Mouse (Mus musculus) heart, embryonic 16.5 days (tissue): ENCODE results near the gene Prkar2b. TPM values are rescaled to one million over a fixed set of nuclear protein-coding genes. Genes with fewer than 3 reads are reported as not detected.

Source experiments
- ATAC-seq: fragments of 200-750 bp; cut with Nextera tagmentation; replicated peaks from 2 replicates; pipeline ENCODE4 v1.8.0; 2017; ENCODE audit warnings: moderate number of reproducible peaks; ENCODE audit not compliant: insufficient read depth, low FRiP score; ENCODE audit errors: extremely low read depth
- H3K27ac ChIP-seq: fragments of 300-500 bp; sonication (generic); 2 replicates; pipeline ENCODE4 v1.5.1; 2014; ENCODE audit warnings: mild to moderate bottlenecking, low read length, control low read depth, moderate library complexity
- H3K27me3 ChIP-seq: fragments of 300-500 bp; sonication (generic); 2 replicates; pipeline ENCODE4 v1.6.1; 2014; ENCODE audit warnings: low read length, mixed read lengths; ENCODE audit not compliant: control insufficient read depth, insufficient read depth
- H3K36me3 ChIP-seq: fragments of 300-500 bp; sonication (generic); 2 replicates; pipeline ENCODE4 v1.6.1; 2014; ENCODE audit not compliant: control insufficient read depth, insufficient read depth
- H3K4me1 ChIP-seq: fragments of 300-500 bp; sonication (generic); 2 replicates; pipeline ENCODE4 v1.6.1; 2014; ENCODE audit warnings: low read length, mixed read lengths; ENCODE audit not compliant: control insufficient read depth, insufficient read depth
- H3K4me2 ChIP-seq: fragments of 300-500 bp; sonication (generic); 2 replicates; pipeline ENCODE4 v1.6.1; 2014; ENCODE audit warnings: low read depth, mild to moderate bottlenecking, control low read depth, low read length
- H3K4me3 ChIP-seq: fragments of 300-500 bp; sonication (generic); 2 replicates; pipeline ENCODE4 v1.5.1; 2014; ENCODE audit warnings: mild to moderate bottlenecking, control low read depth, low read length
- H3K9ac ChIP-seq: fragments of 300-500 bp; sonication (generic); 2 replicates; pipeline ENCODE4 v1.6.1; 2014; ENCODE audit warnings: low read length, control low read depth
- H3K9me3 ChIP-seq: fragments of 300-500 bp; sonication (generic); replicated peaks from 2 replicates; pipeline ENCODE4 v1.6.1; 2016; ENCODE audit warnings: low read length; ENCODE audit not compliant: control insufficient read depth
- WGBS: fragments of 180-500 bp; shearing (Covaris S2); extraction: QIAGEN DNeasy Blood & Tissue Kit; methylation state at CpG from one replicate; pipeline ENCODE4 v1.1.7; 2014; 5-methylcytosine and 5-hydroxymethylcytosine counted together
- polyA plus RNA-seq: library from polyadenylated mRNA; unstranded; fragments of >200 nt; fragmentation: Nextera tagmentation; extraction: Ambion mirVana; gene quantifications from 2 replicates; pipeline ENCODE4 v1.2.1, GENCODE M21; 2015

Prkar2b gene
- polyA plus RNA-seq, 1 experiment from 2014 or later, result 9.4 TPM

- Histone ChIP-seq H3K36me3 (no peaks in the 10 kb centered on the region), H3K27me3 (no peaks in the 10 kb centered on the region), H3K4me3 (no peak overlapping the region), H3K4me1 (peaks cover under 1% of the 10 kb centered on the region), H3K9ac (no peak overlapping the region), H3K4me2 (no peak overlapping the region), H3K9me3 (no peaks in the 10 kb centered on the region), H3K27ac (no peak overlapping the region)
- no peak for ATAC-seq
These were observed 71.4 kb downstream of the Prkar2b start for GRCm38 (mm10) chr12:31989726-31990125.

GRCm38 (mm10) chr12:31986463-31986862, 74.6 kb downstream of the Prkar2b start:
- H3K36me3 ChIP-seq, result no peaks in the 10 kb centered on the region
- H3K27ac ChIP-seq, result no peak overlapping the region
- no peak overlapping the region for H3K9ac ChIP-seq
- 80% methylated on average over 2 of the region's 2 CpGs for WGBS
- no peaks in the 10 kb centered on the region for H3K9me3 ChIP-seq
- ATAC-seq, result no peak
- no peak overlapping the region for H3K4me3 ChIP-seq
- no peak overlapping the region for H3K4me2 ChIP-seq
- no peaks in the 10 kb centered on the region for H3K27me3 ChIP-seq
- H3K4me1 ChIP-seq, result peaks cover 6% of the 10 kb centered on the region

- H3K36me3 ChIP-seq, result no peaks in the 10 kb centered on the region
- H3K27me3 ChIP-seq, result no peaks in the 10 kb centered on the region
- ATAC-seq, result no peak
- no peak overlapping the region for H3K9ac ChIP-seq
- no peaks in the 10 kb centered on the region for H3K9me3 ChIP-seq
- 59% methylated on average over 6 of the region's 6 CpGs for whole genome bisulfite sequencing
- H3K27ac ChIP-seq, result no peak overlapping the region
- H3K4me3 ChIP-seq, result no peak overlapping the region
- peaks cover 6% of the 10 kb centered on the region for H3K4me1 ChIP-seq
- H3K4me2 ChIP-seq, result no peak overlapping the region
These were observed 75.4 kb downstream of the Prkar2b start for GRCm38 (mm10) chr12:31985738-31986137.

- Histone ChIP-seq H3K36me3 (no peaks in the 10 kb centered on the region), H3K4me1 (peaks cover 6% of the 10 kb centered on the region), H3K9ac (no peak overlapping the region), H3K27me3 (no peaks in the 10 kb centered on the region), H3K4me2 (peak overlapping the region; percentile 32; the same call in 1 of the 2 replicates), H3K9me3 (no peaks in the 10 kb centered on the region), H3K4me3 (no peak overlapping the region), H3K27ac (no peak overlapping the region)
- 55% methylated on average over 12 of the region's 12 CpGs for WGBS
- no peak; the same call in 1 of the 2 replicates for ATAC-seq
These were observed 76.4 kb downstream of the Prkar2b start for GRCm38 (mm10) chr12:31984664-31985063.

- Histone ChIP-seq H3K36me3 (no peaks in the 10 kb centered on the region), H3K4me1 (peaks cover 6% of the 10 kb centered on the region), H3K27ac (no peak overlapping the region), H3K4me3 (no peak overlapping the region), H3K9ac (no peak overlapping the region), H3K4me2 (peak overlapping the region; percentile 32; the same call in 1 of the 2 replicates), H3K27me3 (no peaks in the 10 kb centered on the region), H3K9me3 (no peaks in the 10 kb centered on the region)
- 56% methylated on average over 2 of the region's 2 CpGs for WGBS
- no peak for ATAC-seq
These were observed 76.9 kb downstream of the Prkar2b start for GRCm38 (mm10) chr12:31984206-31984605.

- H3K9ac ChIP-seq, result no peak overlapping the region
- 70% methylated on average over 6 of the region's 6 CpGs for WGBS
- no peak overlapping the region for H3K4me2 ChIP-seq
- peaks cover 6% of the 10 kb centered on the region for H3K4me1 ChIP-seq
- ATAC-seq, result no peak
- no peaks in the 10 kb centered on the region for H3K27me3 ChIP-seq
- no peak overlapping the region for H3K4me3 ChIP-seq
- no peaks in the 10 kb centered on the region for H3K9me3 ChIP-seq
- H3K36me3 ChIP-seq, result no peaks in the 10 kb centered on the region
- no peak overlapping the region for H3K27ac ChIP-seq
These were observed 77.3 kb downstream of the Prkar2b start for GRCm38 (mm10) chr12:31983769-31984168.

GRCm38 (mm10) chr12:31983238-31983637, 77.9 kb downstream of the Prkar2b start:
- WGBS, result 66% methylated on average over 7 of the region's 7 CpGs
- ATAC-seq, result no peak
- no peak overlapping the region for H3K4me3 ChIP-seq

GRCm38 (mm10) chr12:31977613-31978195, 83.4 kb downstream of the Prkar2b start:
- H3K4me2 ChIP-seq, result no peak overlapping the region
- H3K27me3 ChIP-seq, result no peaks in the 10 kb centered on the region
- H3K9me3 ChIP-seq, result no peaks in the 10 kb centered on the region
- no peak for ATAC-seq
- H3K9ac ChIP-seq, result no peak overlapping the region
- H3K4me1 ChIP-seq, result peaks cover 7% of the 10 kb centered on the region
- no peak overlapping the region for H3K4me3 ChIP-seq
- 72% methylated on average over 12 of the region's 12 CpGs for WGBS
- no peaks in the 10 kb centered on the region for H3K36me3 ChIP-seq
- no peak overlapping the region for H3K27ac ChIP-seq

More at GRCm38 (mm10) chr12:31983238-31983637, 77.9 kb downstream of the Prkar2b start:
- Histone ChIP-seq H3K9ac (no peak overlapping the region), H3K4me1 (peaks cover 6% of the 10 kb centered on the region), H3K27ac (no peak overlapping the region), H3K36me3 (no peaks in the 10 kb centered on the region), H3K27me3 (no peaks in the 10 kb centered on the region), H3K4me2 (no peak overlapping the region), H3K9me3 (no peaks in the 10 kb centered on the region)

- no peaks in the 10 kb centered on the region for H3K9me3 ChIP-seq
- H3K4me1 ChIP-seq, result peaks cover 7% of the 10 kb centered on the region
- no peak overlapping the region for H3K9ac ChIP-seq
- ATAC-seq, result no peak
- H3K27ac ChIP-seq, result no peak overlapping the region
- 51% methylated on average over 7 of the region's 7 CpGs for WGBS
- no peaks in the 10 kb centered on the region for H3K36me3 ChIP-seq
- no peak overlapping the region for H3K4me3 ChIP-seq
- H3K4me2 ChIP-seq, result no peak overlapping the region
- H3K27me3 ChIP-seq, result no peaks in the 10 kb centered on the region
These were observed 84.6 kb downstream of the Prkar2b start for GRCm38 (mm10) chr12:31976544-31976943.
